Mouse (Mus musculus) naive thymus-derived CD4-positive, alpha-beta T cell, adult 2 months (primary cell): Measurements from ENCODE around the gene Cox20.
"Not testable (repeated sequence)": the region's sequence is repeated elsewhere in the genome, so short reads cannot be mapped to it uniquely, and the experiment has no call there.

Experiments used
- DNase-seq: peaks from one replicate; pipeline ENCODE4 v3.0.0-alpha.2; 2011; ENCODE audit warnings: low read depth

Cox20 gene

GRCm38 (mm10) chr1:178318389-178319184 is at the start of gene Cox20:
Cox20 (plus strand) TSS chr1:178319130.
- DNase-seq = peak; percentile 98

DNA sequence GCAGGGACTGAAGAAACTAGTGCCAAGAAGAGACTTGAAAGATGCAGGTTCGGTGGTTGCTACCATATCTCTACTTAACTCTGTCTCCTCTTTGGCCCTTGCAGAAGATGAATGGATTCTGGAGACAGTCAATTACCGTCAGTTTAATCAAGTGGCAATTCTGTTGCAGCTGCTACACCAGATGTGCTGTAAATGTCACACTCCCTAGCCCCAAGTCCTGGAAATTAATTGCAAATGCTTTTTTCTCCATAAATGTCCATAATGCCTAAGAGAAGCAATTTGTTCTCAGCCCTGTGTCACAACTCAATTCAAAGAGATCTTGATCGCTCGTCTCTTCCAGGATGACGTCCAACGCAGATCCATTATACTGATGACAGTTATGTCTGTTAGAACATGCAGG is 48.3 kb upstream of the Cox20 start:
- no peak for DNase-seq

GRCm38 (mm10) chr1:178275174-178275730 is 43.7 kb upstream of the Cox20 start:
- no peak for DNase-seq

DNA sequence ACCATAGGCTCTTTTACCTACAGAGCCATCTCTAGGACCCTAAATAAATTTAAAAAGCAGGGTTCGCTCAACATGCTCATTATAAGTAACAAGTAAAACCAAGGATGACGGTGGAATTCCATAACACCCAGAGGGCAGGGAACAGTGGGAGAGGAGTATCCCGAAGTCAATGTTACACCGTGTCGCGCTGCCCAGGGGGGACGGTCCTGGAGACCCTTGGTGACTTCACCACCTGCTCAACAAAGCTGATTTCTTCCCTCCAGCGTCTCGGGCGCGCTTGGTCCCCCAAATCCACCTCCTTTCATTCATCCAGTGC is 43.2 kb upstream of the Cox20 start:
- DNase-seq = no peak

- no peak for DNase-seq
These were observed 42.6 kb upstream of the Cox20 start for GRCm38 (mm10) chr1:178276054-178276911.

DNA sequence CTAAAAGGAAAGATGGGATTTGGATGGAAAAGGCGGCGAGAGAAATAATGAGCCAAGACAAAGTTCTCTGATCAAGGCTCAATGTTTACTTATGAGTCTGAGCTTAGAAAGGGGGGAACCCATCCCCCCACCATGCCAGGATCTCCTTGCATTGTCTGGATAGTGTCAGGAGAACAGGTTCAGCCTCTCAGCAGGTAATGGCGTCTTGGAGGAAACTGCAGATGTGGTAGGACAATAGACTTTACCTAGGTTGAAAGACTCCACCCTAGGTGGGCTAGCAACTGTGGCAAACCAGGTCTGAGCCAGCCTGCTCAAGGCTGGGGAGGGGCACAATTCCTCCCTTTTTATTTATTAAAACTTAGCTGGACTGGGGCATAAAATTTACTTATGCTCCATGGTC is 35.6 kb upstream of the Cox20 start:
- DNase-seq = not testable (repeated sequence)

GRCm38 (mm10) chr1:178283946-178284720 is 34.8 kb upstream of the Cox20 start:
- DNase-seq = no peak

DNA sequence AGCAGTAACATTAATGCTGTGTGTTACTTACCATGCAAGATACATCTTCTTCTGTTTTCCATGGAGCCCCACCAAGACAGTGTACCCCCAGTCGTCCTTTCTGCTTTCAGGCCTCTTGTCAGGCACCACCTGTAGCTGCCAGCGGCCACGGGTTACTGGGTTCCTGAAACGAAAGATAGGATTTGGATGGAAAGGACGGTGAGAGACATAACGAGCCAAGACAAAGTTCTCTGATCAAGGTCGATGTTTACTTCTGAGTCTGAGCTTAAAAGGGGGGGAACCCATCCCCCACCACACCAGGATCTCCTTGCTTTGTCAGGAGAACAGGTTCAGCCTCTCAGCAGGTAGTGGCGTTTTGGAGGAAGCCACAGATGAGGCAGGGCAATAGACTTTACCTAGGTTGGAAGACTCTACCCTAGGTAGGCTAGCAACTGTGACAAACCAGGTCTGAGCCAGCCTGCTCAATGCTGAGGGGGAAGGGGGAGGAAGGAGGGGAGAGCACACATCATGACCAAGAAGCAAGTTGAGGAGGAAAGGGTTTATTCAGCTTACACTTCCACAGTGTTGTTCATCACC is 31.2 kb upstream of the Cox20 start:
- no peak for DNase-seq

- DNase-seq = no peak
These were observed 27.2 kb upstream of the Cox20 start for GRCm38 (mm10) chr1:178291716-178292115.

GRCm38 (mm10) chr1:178294051-178294450 is 24.9 kb upstream of the Cox20 start:
- DNase-seq = no peak

DNA sequence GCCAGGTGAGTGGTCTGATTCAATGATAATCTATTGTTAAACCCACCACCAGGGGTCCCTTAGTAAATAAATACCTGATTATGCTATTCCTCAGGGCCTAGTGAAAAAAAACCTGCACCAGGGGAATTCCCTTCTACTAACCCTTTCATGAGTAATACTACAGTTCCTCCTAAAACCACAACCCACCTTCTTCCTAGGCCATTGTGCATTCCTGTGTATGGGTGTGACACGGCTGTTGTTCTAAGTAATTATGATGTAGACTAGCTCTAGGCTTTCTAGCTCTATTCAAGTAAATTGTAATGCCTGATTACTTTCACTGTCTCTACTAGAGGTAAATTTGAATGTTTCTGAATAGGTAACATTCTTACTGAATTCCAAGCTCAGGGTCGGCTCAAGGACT is 17.7 kb upstream of the Cox20 start:
- not testable (repeated sequence) for DNase-seq

- DNase-seq = peak; percentile 83
These were observed 15.5 kb upstream of the Cox20 start for GRCm38 (mm10) chr1:178303425-178303824.

DNA sequence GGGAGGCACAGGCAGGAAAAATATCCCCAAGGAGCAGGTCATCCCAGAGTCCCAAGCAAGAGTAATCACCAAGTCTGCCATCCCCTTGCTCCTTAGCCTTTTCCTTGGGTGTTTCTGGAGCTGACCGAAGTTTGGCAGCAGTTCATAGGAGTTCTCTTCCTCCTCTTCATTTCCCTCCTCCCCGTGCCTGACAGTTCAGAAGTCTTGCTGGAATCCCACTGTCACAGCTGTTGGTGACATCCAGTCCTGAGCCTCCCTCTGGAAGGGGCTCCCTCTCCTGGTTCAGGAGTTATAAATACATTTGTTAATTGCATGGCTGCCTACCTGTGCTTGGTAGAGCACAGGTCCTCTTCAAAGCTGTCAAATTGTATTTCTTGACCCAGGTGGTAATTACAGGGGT is 9.4 kb upstream of the Cox20 start:
- DNase-seq = no peak

GRCm38 (mm10) chr1:178310128-178310527 is 8.8 kb upstream of the Cox20 start:
- DNase-seq = peak; percentile 34

DNA sequence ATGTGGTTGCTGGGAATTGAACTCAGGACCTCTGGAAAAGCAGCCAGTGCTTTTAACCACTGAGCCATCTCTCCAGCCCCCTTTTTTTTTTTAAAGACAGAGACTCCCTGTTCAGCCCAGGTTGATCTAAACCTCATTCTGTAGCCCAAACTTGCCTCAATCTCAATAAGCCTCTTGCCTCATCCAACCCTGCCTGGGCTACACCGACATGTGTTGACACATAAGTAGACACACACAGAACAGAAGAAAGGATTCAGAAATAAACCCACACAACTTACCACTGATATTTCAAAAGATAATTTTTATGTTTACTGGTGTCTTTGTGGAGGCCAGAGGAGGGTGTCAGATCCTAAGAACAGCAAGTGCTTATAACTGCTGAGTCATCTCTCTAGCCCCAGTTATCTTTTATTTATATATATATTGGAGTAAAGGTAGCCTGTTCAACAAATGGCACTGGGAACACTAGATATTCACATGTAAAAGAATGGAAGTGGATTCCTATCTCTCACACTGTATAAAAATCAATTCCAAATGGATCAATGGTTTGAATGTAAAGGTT is 5.8 kb upstream of the Cox20 start:
- DNase-seq = no peak

DNA sequence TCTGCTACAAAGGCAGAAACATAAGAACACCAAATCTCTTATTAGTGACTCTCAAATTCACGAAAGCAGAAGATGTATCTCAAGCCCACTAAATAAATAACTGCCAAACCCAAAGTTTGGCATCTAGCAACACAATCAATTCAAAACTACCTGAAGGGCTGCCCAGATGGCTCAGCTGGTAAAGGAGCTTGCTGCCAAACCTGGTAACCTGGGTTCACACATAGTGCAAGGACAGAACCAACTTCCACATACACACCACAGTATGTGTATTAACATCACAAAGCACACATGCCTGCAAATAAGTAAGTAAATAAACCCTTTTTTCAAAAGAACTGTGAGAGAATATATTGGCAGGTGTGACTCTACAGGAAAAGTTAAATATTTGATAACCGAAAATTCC is 4.7 kb upstream of the Cox20 start:
- DNase-seq = no peak

- no peak for DNase-seq
These were observed 1.5 kb upstream of the Cox20 start for GRCm38 (mm10) chr1:178317275-178318001.

DNA sequence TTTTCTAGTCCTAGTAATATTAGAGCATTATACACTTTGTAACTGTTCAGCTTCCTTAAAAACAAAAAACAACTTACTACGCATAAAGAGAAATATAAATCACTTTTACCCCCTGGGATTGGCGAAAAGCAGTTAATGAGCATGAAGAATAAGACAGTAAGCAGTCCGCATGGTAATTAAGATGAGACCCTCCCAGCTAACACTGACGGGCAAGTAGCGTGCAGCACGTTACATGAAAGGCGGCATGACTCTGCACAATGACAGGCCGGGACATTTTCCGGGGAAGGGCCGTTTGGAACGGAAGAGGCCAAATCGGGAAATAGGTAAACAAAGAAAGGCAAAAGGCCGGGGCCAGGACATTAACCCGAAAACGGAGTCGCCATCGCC is 935 bp upstream of the Cox20 start:
- DNase-seq = no peak

DNA sequence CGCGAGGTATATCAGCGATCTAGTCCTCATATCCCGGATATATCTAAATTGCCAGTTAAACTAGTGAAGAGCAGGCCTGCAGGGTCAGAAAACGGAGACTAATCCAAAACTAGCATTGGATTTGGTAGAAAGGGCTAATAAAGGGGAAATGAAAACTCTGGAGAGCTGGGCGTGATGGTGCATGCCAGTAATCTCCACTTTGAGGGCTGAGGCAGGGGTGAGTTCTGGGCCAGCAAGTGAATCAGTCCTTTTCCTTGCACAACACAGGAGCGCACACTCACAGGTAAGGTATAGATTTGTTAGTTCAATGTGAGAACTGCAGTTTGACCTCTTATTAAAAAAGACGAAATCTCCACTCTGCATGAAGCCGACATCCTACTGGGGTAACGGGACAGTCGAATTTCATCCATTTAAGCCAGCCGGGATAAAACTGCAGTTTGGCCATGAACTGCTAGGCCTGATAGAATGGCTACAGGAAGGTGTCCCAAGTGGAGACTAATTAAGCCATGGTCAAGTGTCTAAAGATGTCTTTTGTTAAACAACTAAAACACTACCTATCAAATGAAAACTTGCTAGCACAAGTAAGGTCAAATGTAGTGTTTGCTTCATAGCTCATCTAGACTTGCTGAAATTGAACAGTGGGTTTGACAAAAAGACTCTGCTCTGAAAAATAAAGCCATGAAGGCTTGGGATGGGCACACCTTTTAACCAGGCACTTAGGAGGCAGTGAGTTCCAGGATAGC is 536 bp downstream of the Cox20 start:
- no peak for DNase-seq

GRCm38 (mm10) chr1:178320038-178320722 is 1.2 kb downstream of the Cox20 start:
- DNase-seq = peak; percentile 35
